Mouse (Mus musculus) neural tube, postnatal 0 days (tissue): Measurements from ENCODE around the gene Nr1h3. TPM values are rescaled to one million over a fixed set of nuclear protein-coding genes. Genes with fewer than 3 reads are reported as not detected.

Source experiments
- polyA plus RNA-seq: library from polyadenylated mRNA; unstranded; fragments of >200 nt; fragmentation: Nextera tagmentation; extraction: Ambion mirVana; gene quantifications from 2 replicates; pipeline ENCODE4 v1.2.1, GENCODE M21; 2015

Gene Nr1h3
- polyA plus RNA-seq: 2.1 and 2.5 TPM in 2 replicates

GRCm38 (mm10) chr2:91202222-91202971 lies at the start of gene Nr1h3, which contains the start of gene Acp2:
Gene Nr1h3 (minus strand): TSS chr2:91202834.
Gene Acp2 (plus strand): TSS chr2:91202885.

GRCm38 (mm10) chr2:91236601-91237510 lies 34.2 kb upstream of the Nr1h3 start, which contains the start of gene Ddb2:
Gene Ddb2 (minus strand): TSS chr2:91236982.

GRCm38 (mm10) chr2:91183711-91184405 lies 18.8 kb downstream of the Nr1h3 start, which contains the start of gene Madd:
Gene Madd (minus strand): TSS chr2:91183837.

Other genes starting within 250 kb of the Nr1h3 start
- 1.3 and 1.5 TPM in 2 replicates for gene Rapsn, start 167.2 kb downstream of the Nr1h3 start, polyA plus RNA-seq
- gene Psmc3, start 148.8 kb downstream of the Nr1h3 start, polyA plus RNA-seq: 229 and 245 TPM in 2 replicates
- gene Slc39a13, start 132.4 kb downstream of the Nr1h3 start, polyA plus RNA-seq: 28.0 and 30.3 TPM in 2 replicates
- gene Spi1, start 120.4 kb downstream of the Nr1h3 start, polyA plus RNA-seq: 7.3 and 7.9 TPM in 2 replicates
- gene Mybpc3, start 84.7 kb downstream of the Nr1h3 start, polyA plus RNA-seq: 0.09 TPM in 1 of 2 replicates, not detected in the other
- gene Madd, start 19.0 kb downstream of the Nr1h3 start, polyA plus RNA-seq: 31.9 and 36.3 TPM in 2 replicates
- gene Acp2, start 51 bp upstream of the Nr1h3 start, polyA plus RNA-seq: 29.8 and 31.3 TPM in 2 replicates
- gene Ddb2, start 34.1 kb upstream of the Nr1h3 start, polyA plus RNA-seq: 11.7 and 13.5 TPM in 2 replicates
- gene Pacsin3, start 53.1 kb upstream of the Nr1h3 start, polyA plus RNA-seq: 28.1 and 28.7 TPM in 2 replicates
- 51.3 and 54.3 TPM in 2 replicates for gene Arfgap2, start 62.1 kb upstream of the Nr1h3 start, polyA plus RNA-seq
- 124 and 134 TPM in 2 replicates for gene 1110051M20Rik, start 241.9 kb upstream of the Nr1h3 start, polyA plus RNA-seq